Mouse (Mus musculus): ENCODE results near the gene 0610030E20Rik. TPM values are rescaled to one million over a fixed set of nuclear protein-coding genes. Genes with fewer than 3 reads are reported as not detected.
A peak's percentile ranks its signal among the peaks of the same experiment; 100 is the strongest.

The 0610030E20Rik gene
- polyA plus RNA-seq (2015; fragmentation: Nextera tagmentation; extraction: Ambion mirVana): 28.3 and 31.0 TPM in 2 replicates

DNA sequence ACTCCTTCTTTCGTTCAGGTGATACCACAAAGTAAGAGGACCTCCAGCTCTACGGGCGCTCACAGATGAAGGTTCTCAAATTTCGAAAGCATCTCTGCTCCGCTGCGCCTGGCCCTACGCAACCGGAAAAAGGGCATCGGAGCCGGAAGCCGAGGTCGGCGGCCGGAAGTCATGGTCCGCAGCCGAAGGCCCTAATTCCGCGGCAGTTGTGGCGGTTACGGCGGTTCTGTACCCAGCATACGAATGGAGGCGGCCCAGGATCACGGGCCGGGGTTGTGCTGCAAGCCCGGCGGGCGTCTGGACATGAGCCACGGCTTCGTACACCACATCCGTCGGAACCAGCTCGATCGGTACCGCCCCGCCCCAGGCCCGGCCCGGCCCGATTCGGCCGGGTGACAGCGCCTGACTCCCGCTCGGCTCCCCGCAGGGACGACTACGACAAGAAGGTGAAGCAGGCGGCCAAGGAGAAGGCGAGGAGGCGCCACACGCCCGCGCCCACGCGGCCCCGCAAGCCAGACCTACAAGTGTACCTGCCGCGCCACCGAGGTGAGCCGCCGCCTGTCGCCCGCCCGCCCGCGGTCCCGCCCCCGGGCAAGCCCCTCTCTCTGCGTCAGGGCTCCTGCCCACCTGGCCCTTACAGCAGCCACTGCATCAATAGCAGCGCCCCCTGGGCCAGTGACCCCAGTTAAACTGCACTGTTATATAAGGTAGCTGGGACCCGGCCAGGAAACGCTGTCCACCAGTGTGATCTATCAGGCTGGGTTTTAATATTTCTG, at the start of gene 0610030E20Rik:
Gene 0610030E20Rik (plus strand): TSS at position 152 of the 776 bp plus-strand sequence.
- peak within 1 kb of the TSS; percentile 98 for H3K9ac ChIP-seq (replicated peaks; ENCODE audit: low read length)
- peak; percentile 81 for ATAC-seq (ENCODE audit: low FRiP score, low TSS enrichment)
- H3K27ac ChIP-seq (ENCODE audit: low read length): peak within 1 kb of the TSS; percentile 97
- H3K4me1 ChIP-seq (ENCODE audit: insufficient read depth, low read length): peaks cover 30% of the 10 kb centered on the region
- whole genome bisulfite sequencing: under 1% methylated on average over 71 of the region's 72 CpGs
- H3K4me2 ChIP-seq (replicated peaks; ENCODE audit: low read depth, low read length): peak within 1 kb of the TSS; percentile 77
- H3K36me3 ChIP-seq (ENCODE audit: insufficient read depth, low read length): peaks cover 26% of the 10 kb centered on the region; the same call in 1 of the 2 replicates
- peak within 1 kb of the TSS; percentile 90 for H3K4me3 ChIP-seq (ENCODE audit: low read length)
- no peaks in the 10 kb centered on the region for H3K9me3 ChIP-seq (ENCODE audit: low read length)
- H3K27me3 ChIP-seq (ENCODE audit: insufficient read depth, low read length): no peaks in the 10 kb centered on the region

DNA sequence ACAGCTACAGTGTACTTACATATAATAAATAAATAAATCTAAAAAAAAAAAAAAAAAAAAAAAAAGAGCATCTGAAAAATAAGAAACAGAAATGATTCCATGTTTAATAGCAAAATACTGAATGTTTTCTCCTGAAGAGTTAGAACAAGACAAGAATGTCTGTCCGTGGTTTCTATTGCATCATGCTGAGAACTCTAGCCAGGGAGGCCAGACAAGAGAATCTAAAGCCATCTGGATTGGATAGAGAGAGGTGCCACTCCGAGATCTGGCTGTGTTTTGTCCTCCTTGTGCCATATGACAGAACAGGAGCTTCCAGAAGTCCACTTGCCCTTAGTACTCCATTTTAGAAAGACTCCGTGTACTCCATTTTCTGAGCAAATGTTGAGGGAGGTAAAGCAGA, 49.3 kb upstream of the 0610030E20Rik start:
- Histone ChIP-seq H3K27ac (ENCODE audit: low read length) (no peak overlapping the region), H3K9ac (replicated peaks; ENCODE audit: low read length) (no peak overlapping the region), H3K36me3 (ENCODE audit: insufficient read depth, low read length) (no peaks in the 10 kb centered on the region), H3K9me3 (ENCODE audit: low read length) (no peaks in the 10 kb centered on the region), H3K27me3 (ENCODE audit: insufficient read depth, low read length) (no peaks in the 10 kb centered on the region), H3K4me3 (ENCODE audit: low read length) (no peak overlapping the region), H3K4me1 (ENCODE audit: insufficient read depth, low read length) (0 out of 2 replicates have a peak, but pooled peaks cover 5% of the 10 kb centered on the region), H3K4me2 (replicated peaks; ENCODE audit: low read depth, low read length) (no peak overlapping the region)
- 75% methylated on average over 3 of the region's 3 CpGs for WGBS
- ATAC-seq (ENCODE audit: low FRiP score, low TSS enrichment): no peak

DNA sequence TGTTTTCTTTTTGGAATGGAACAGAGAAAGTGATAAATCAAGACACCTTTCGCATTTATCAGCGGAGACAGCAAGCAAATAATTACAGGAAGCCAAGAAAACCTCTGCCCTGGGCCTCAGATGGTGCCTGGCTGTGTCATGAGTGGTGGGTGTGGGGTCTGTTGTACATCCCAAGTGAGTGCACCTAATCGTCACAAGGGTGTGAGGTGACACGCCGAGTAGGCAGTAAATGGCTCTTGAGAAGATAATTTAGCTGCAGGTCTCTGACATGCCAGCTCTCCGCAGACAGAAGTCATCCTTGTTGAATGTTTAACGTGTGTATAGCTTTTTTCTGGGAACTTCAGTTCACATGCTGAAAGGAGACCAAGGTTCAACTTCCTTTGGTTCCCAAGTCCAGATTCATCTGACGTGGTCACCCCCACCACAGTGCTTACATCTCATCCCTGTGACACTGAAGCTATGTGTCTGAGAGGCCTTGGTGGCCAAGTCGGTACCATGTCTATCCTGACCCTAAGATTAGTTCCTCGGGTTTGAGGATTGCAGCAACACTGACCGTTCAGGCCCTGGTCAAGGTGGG, 44.7 kb upstream of the 0610030E20Rik start:
- no peak overlapping the region for H3K4me2 ChIP-seq (replicated peaks; ENCODE audit: low read depth, low read length)
- ATAC-seq (ENCODE audit: low FRiP score, low TSS enrichment): peak; percentile 64
- no peaks in the 10 kb centered on the region for H3K9me3 ChIP-seq (ENCODE audit: low read length)
- WGBS: 54% methylated on average over 11 of the region's 11 CpGs
- peak overlapping the region; percentile 47; the same call in 1 of the 2 replicates for H3K27ac ChIP-seq (ENCODE audit: low read length)
- H3K36me3 ChIP-seq (ENCODE audit: insufficient read depth, low read length): no peaks in the 10 kb centered on the region
- no peak overlapping the region for H3K9ac ChIP-seq (replicated peaks; ENCODE audit: low read length)
- peaks cover 7% of the 10 kb centered on the region; the same call in 1 of the 2 replicates for H3K4me1 ChIP-seq (ENCODE audit: insufficient read depth, low read length)
- no peaks in the 10 kb centered on the region for H3K27me3 ChIP-seq (ENCODE audit: insufficient read depth, low read length)
- H3K4me3 ChIP-seq (ENCODE audit: low read length): no peak overlapping the region

DNA sequence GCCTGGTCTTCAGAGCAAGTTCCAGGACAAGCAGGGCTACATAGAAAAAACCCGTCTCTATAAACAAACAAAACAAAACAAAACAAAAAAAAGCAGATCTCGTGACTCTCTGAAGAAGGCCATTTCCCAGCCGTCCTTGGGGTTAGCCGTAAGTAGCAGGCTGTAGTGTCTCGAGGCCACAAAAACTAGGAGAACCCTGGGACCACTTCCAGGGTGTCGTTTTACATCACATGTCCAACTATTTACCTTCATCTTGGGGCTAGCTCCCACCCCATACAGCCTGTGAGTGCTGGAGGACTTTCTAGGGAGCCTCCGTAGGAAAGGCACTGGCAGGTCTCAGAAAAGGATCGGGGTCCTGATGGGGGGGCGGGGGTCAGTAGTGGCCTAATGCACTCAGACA, 43.6 kb upstream of the 0610030E20Rik start:
- Histone ChIP-seq H3K9ac (replicated peaks; ENCODE audit: low read length) (no peak overlapping the region), H3K27me3 (ENCODE audit: insufficient read depth, low read length) (no peaks in the 10 kb centered on the region), H3K4me2 (replicated peaks; ENCODE audit: low read depth, low read length) (no peak overlapping the region), H3K27ac (ENCODE audit: low read length) (no peak overlapping the region), H3K36me3 (ENCODE audit: insufficient read depth, low read length) (no peaks in the 10 kb centered on the region), H3K9me3 (ENCODE audit: low read length) (no peaks in the 10 kb centered on the region), H3K4me1 (ENCODE audit: insufficient read depth, low read length) (peaks cover 7% of the 10 kb centered on the region; the same call in 1 of the 2 replicates), H3K4me3 (ENCODE audit: low read length) (no peak overlapping the region)
- no peak for ATAC-seq (ENCODE audit: low FRiP score, low TSS enrichment)
- 35% methylated on average over 9 of the region's 9 CpGs for WGBS

DNA sequence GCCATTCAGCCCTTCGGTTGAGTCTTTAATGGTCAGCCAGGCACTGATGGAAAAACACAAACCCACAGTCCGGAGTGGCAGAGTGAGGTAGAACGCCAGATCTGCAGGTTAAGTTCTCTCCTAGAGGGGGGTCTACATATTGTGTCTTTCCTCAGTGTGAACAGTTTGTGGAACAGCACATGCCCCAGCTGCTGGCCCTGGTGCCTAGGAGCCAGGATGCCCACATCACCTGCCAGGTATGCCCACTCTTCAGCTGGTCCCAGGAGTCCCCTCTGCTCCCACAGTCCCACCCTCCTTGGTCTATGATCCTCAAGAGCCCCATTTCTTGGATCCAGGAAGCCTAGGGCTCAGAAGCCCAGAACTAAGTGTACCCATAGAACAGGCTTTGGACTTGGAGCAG, 34.9 kb upstream of the 0610030E20Rik start:
- no peaks in the 10 kb centered on the region for H3K9me3 ChIP-seq (ENCODE audit: low read length)
- 89% methylated on average over 3 of the region's 3 CpGs for WGBS

DNA sequence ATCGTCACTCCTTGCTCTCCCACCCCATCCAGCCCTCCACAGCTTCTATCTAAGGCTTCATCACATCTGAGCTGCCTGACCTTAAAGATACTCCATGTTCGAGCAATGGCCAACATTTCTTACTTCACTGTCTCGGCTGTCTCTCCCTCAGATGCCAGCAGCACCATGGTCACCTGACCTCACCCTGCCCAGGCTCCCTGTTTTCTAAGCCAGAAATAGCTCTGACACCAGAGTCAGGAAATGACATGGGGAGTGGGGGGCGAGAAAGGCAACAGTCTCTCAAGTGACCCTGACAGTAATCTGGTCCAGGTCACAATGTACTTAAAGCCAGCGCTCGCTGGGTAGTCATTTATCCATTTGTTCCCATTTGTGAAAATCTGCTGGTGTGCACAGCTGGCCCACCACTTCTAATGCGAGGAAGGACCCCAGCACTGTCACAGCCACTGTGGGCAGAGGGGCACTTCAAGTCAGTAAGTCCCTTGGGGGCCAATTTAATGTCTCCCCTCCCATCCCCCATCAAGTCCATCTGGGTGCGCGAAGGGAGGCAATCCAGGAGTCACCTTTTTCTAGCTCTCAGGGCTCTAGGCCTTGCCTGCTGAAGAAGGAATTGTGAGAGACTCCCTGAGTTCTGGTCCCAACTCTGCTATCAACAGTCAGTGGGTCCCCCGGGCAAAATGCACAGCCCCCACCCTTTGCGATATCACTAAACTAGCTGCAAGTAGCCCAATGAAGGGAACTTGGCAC, 33.8 kb upstream of the 0610030E20Rik start:
- Histone ChIP-seq H3K9me3 (ENCODE audit: low read length) (no peaks in the 10 kb centered on the region), H3K27me3 (ENCODE audit: insufficient read depth, low read length) (no peaks in the 10 kb centered on the region), H3K4me2 (replicated peaks; ENCODE audit: low read depth, low read length) (no peak overlapping the region), H3K27ac (ENCODE audit: low read length) (no peak overlapping the region), H3K4me3 (ENCODE audit: low read length) (no peak overlapping the region), H3K9ac (replicated peaks; ENCODE audit: low read length) (no peak overlapping the region), H3K36me3 (ENCODE audit: insufficient read depth, low read length) (peaks cover 13% of the 10 kb centered on the region), H3K4me1 (ENCODE audit: insufficient read depth, low read length) (peaks cover 3% of the 10 kb centered on the region; the same call in 1 of the 2 replicates)
- ATAC-seq (ENCODE audit: low FRiP score, low TSS enrichment): no peak
- 82% methylated on average over 11 of the region's 11 CpGs for WGBS

More for the DNA sequence above, 34.9 kb upstream of the 0610030E20Rik start:
- Histone ChIP-seq H3K4me1 (ENCODE audit: insufficient read depth, low read length) (peaks cover 3% of the 10 kb centered on the region; the same call in 1 of the 2 replicates), H3K4me3 (ENCODE audit: low read length) (no peak overlapping the region), H3K36me3 (ENCODE audit: insufficient read depth, low read length) (peaks cover 5% of the 10 kb centered on the region; the same call in 1 of the 2 replicates), H3K4me2 (replicated peaks; ENCODE audit: low read depth, low read length) (no peak overlapping the region), H3K27me3 (ENCODE audit: insufficient read depth, low read length) (no peaks in the 10 kb centered on the region), H3K9ac (replicated peaks; ENCODE audit: low read length) (no peak overlapping the region), H3K27ac (ENCODE audit: low read length) (no peak overlapping the region)
- ATAC-seq (ENCODE audit: low FRiP score, low TSS enrichment): no peak

DNA sequence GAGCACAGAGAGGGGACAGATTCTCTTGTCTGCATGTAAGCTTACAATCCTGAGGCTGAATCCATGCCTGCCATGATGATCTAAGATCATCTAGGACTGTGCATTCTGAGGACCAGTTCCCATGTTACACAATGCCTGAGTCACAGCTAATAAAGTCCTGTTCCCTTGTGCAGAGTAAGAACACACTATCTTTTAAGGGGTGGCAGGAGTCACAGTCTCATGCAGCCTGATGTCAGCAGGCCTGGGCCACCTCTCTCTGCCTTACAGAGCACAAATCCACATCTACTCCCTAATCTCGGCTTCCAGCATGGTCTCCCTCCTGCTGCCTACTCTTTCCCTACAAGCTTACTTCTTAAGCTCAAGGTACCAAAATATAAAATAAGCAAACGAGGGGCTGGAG, 31.7 kb upstream of the 0610030E20Rik start:
- peaks cover 3% of the 10 kb centered on the region; the same call in 1 of the 2 replicates for H3K4me1 ChIP-seq (ENCODE audit: insufficient read depth, low read length)
- no peak overlapping the region for H3K4me3 ChIP-seq (ENCODE audit: low read length)
- peaks cover 32% of the 10 kb centered on the region for H3K36me3 ChIP-seq (ENCODE audit: insufficient read depth, low read length)
- no peak overlapping the region for H3K4me2 ChIP-seq (replicated peaks; ENCODE audit: low read depth, low read length)
- no peak overlapping the region for H3K9ac ChIP-seq (replicated peaks; ENCODE audit: low read length)
- no peak overlapping the region for H3K27ac ChIP-seq (ENCODE audit: low read length)
- no peak for ATAC-seq (ENCODE audit: low FRiP score, low TSS enrichment)
- no peaks in the 10 kb centered on the region for H3K9me3 ChIP-seq (ENCODE audit: low read length)
- H3K27me3 ChIP-seq (ENCODE audit: insufficient read depth, low read length): no peaks in the 10 kb centered on the region
- WGBS: 82% methylated on average over 2 of the region's 2 CpGs

DNA sequence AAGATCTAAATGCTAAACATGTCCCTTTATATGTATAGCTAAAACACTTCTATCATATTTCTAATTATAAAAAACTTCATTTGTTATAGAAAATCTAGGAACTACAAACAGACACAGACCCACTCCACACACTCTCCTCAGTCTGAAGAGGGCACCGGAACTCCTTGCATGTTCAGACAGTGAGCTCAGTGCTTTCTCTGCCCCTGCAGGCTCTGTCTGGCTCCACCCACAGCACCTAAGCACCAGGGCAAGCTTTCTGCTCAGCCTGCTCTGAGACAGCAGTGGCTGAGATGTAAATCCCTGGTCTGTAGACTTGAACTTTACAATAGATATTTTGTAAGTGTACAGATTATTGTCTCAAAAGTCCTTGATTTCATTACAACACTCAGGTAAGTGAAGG, 31.1 kb upstream of the 0610030E20Rik start:
- Histone ChIP-seq H3K9ac (replicated peaks; ENCODE audit: low read length) (no peak overlapping the region), H3K9me3 (ENCODE audit: low read length) (no peaks in the 10 kb centered on the region), H3K36me3 (ENCODE audit: insufficient read depth, low read length) (peaks cover 38% of the 10 kb centered on the region), H3K27ac (ENCODE audit: low read length) (no peak overlapping the region), H3K27me3 (ENCODE audit: insufficient read depth, low read length) (no peaks in the 10 kb centered on the region), H3K4me2 (replicated peaks; ENCODE audit: low read depth, low read length) (no peak overlapping the region), H3K4me1 (ENCODE audit: insufficient read depth, low read length) (peaks cover 3% of the 10 kb centered on the region; the same call in 1 of the 2 replicates), H3K4me3 (ENCODE audit: low read length) (no peak overlapping the region)
- 87% methylated on average over 1 of the region's 1 CpGs for WGBS
- no peak for ATAC-seq (ENCODE audit: low FRiP score, low TSS enrichment)

DNA sequence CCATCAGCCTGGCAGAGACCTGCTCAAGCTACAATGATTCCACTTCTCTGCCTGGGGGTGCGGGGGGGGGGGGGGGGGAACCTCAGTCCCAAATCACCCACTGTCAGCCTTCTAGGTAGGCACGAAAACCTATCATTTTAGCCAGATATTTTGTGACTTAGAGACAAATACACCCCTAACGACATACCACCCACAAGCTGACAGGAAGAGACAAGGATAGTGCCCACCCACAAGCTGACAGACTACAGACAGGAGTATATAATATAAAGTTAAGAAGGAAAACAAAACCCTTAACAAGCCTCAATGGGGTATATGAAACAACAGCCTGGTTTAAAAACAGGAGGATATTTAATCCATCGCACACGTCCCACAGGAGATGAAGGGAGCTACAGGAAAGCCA, 28.7 kb upstream of the 0610030E20Rik start:
- WGBS: 87% methylated on average over 5 of the region's 5 CpGs
- H3K27ac ChIP-seq (ENCODE audit: low read length): no peak overlapping the region
- H3K4me1 ChIP-seq (ENCODE audit: insufficient read depth, low read length): peaks cover 3% of the 10 kb centered on the region; the same call in 1 of the 2 replicates
- H3K9ac ChIP-seq (replicated peaks; ENCODE audit: low read length): no peak overlapping the region
- H3K4me3 ChIP-seq (ENCODE audit: low read length): no peak overlapping the region
- H3K36me3 ChIP-seq (ENCODE audit: insufficient read depth, low read length): peaks cover 48% of the 10 kb centered on the region
- H3K4me2 ChIP-seq (replicated peaks; ENCODE audit: low read depth, low read length): no peak overlapping the region
- H3K9me3 ChIP-seq (ENCODE audit: low read length): no peaks in the 10 kb centered on the region
- no peak for ATAC-seq (ENCODE audit: low FRiP score, low TSS enrichment)
- H3K27me3 ChIP-seq (ENCODE audit: insufficient read depth, low read length): no peaks in the 10 kb centered on the region

All from kidney, embryonic 16.5 days (tissue).